Mouse (Mus musculus) spleen, adult 2 months (tissue): ENCODE results near the gene Auts2. TPM values are rescaled to one million over a fixed set of nuclear protein-coding genes. Genes with fewer than 3 reads are reported as not detected.

Experiments
- DNase-seq, 2 experiments: peaks; one replicate each; pipeline versions ENCODE4 v3.0.0 to v3.0.0-alpha.2; 2012 to 2021; ENCODE audit warnings: low spot score in 2 of 2, low read depth in 1 of 2
- H3K27ac ChIP-seq: fragments of 200-500 bp; 2 replicates; pipeline ENCODE4 v1.5.1; 2012; ENCODE audit warnings: low read length, inconsistent platforms; ENCODE audit not compliant: insufficient read depth
- H3K27me3 ChIP-seq: fragments of 200-500 bp; 2 replicates; pipeline ENCODE4 v1.6.1; 2012; ENCODE audit warnings: mild to moderate bottlenecking, moderate library complexity, low read length, inconsistent platforms; ENCODE audit not compliant: control insufficient read depth, insufficient read depth
- H3K36me3 ChIP-seq: fragments of 200-500 bp; 2 replicates; pipeline ENCODE4 v1.6.1; 2012; ENCODE audit warnings: mild to moderate bottlenecking, low read length, inconsistent platforms; ENCODE audit not compliant: control insufficient read depth, insufficient read depth
- H3K4me1 ChIP-seq: fragments of 200-500 bp; 2 replicates; pipeline ENCODE4 v1.6.1; 2011; ENCODE audit warnings: inconsistent platforms; ENCODE audit not compliant: control insufficient read depth, insufficient read depth, insufficient read length
- H3K4me3 ChIP-seq: fragments of 200-500 bp; 2 replicates; pipeline ENCODE4 v1.5.1; 2011; ENCODE audit warnings: mild to moderate bottlenecking, inconsistent platforms; ENCODE audit not compliant: insufficient read depth, insufficient read length; ENCODE audit errors: extremely low read depth
- CTCF ChIP-seq: fragments of 200-500 bp; IDR thresholded peaks from 2 replicates; pipeline ENCODE4 v1.5.1; 2011; ENCODE audit warnings: mild to moderate bottlenecking, inconsistent platforms; ENCODE audit not compliant: insufficient read depth, insufficient read length, insufficient replicate concordance; ENCODE audit errors: extremely low read depth
- POLR2A ChIP-seq: fragments of 200-500 bp; IDR thresholded peaks from 2 replicates; pipeline ENCODE4 v1.6.1; 2011; ENCODE audit warnings: low read depth, low read length, inconsistent platforms
- WGBS: fragments of 180-500 bp; shearing (Covaris S2); methylation state at CpG from one replicate; pipeline ENCODE4 v1.1.7; 2018; 5-methylcytosine and 5-hydroxymethylcytosine counted together
- polyA plus RNA-seq: library from polyadenylated mRNA; depleted of rRNA; stranded (reverse); fragments of >200 nt; gene quantifications from 2 replicates; pipeline ENCODE4 v1.2.3, GENCODE M21; 2012

Gene Auts2
- polyA plus RNA-seq, 1 experiment: 1.3 TPM

GRCm38 (mm10) chr5:131642752-131643151 lies 900.4 kb downstream of the Auts2 start:
- Histone ChIP-seq H3K4me1 (no peaks in the 10 kb centered on the region), H3K27ac (no peak overlapping the region), H3K4me3 (no peak overlapping the region), H3K27me3 (no peaks in the 10 kb centered on the region), H3K36me3 (no peaks in the 10 kb centered on the region)
- TF ChIP-seq POLR2A (no peak), CTCF (no peak)
- 91% methylated on average over 2 of the region's 2 CpGs for WGBS
- no peak for DNase-seq

GRCm38 (mm10) chr5:131636431-131636830 lies 906.7 kb downstream of the Auts2 start:
- Histone ChIP-seq H3K27me3 (no peaks in the 10 kb centered on the region), H3K4me3 (no peak overlapping the region), H3K36me3 (no peaks in the 10 kb centered on the region), H3K4me1 (no peaks in the 10 kb centered on the region), H3K27ac (no peak overlapping the region)
- TF ChIP-seq POLR2A (no peak), CTCF (no peak)
- DNase-seq: no peak
- 65% methylated on average over 5 of the region's 5 CpGs for WGBS

- H3K4me1 ChIP-seq: no peaks in the 10 kb centered on the region
- no peaks in the 10 kb centered on the region for H3K36me3 ChIP-seq
- DNase-seq: no peak
- H3K27ac ChIP-seq: no peak overlapping the region
- TF ChIP-seq POLR2A: no peak
- TF ChIP-seq CTCF: no peak
- no peak overlapping the region for H3K4me3 ChIP-seq
- H3K27me3 ChIP-seq: no peaks in the 10 kb centered on the region
- 92% methylated on average over 7 of the region's 7 CpGs for WGBS
Observed at GRCm38 (mm10) chr5:131634731-131635130, 908.4 kb downstream of the Auts2 start.

GRCm38 (mm10) chr5:131631998-131632379 lies 911.2 kb downstream of the Auts2 start:
- no peaks in the 10 kb centered on the region for H3K27me3 ChIP-seq
- 81% methylated on average over 4 of the region's 4 CpGs for WGBS
- no peaks in the 10 kb centered on the region for H3K36me3 ChIP-seq
- H3K27ac ChIP-seq: no peak overlapping the region
- TF ChIP-seq CTCF (no peak), POLR2A (no peak)
- H3K4me3 ChIP-seq: no peak overlapping the region
- no peaks in the 10 kb centered on the region for H3K4me1 ChIP-seq
- no peak for DNase-seq

GRCm38 (mm10) chr5:131631038-131631997 lies 911.8 kb downstream of the Auts2 start:
- H3K4me1 ChIP-seq: no peaks in the 10 kb centered on the region
- H3K36me3 ChIP-seq: no peaks in the 10 kb centered on the region
- H3K27me3 ChIP-seq: no peaks in the 10 kb centered on the region
- WGBS: 75% methylated on average over 12 of the region's 12 CpGs
- TF ChIP-seq POLR2A: no peak
- no peak for TF ChIP-seq CTCF
- DNase-seq: no peak
- no peak overlapping the region for H3K4me3 ChIP-seq
- no peak overlapping the region for H3K27ac ChIP-seq

- 70% methylated on average over 7 of the region's 7 CpGs for WGBS
- no peak for TF ChIP-seq CTCF
- TF ChIP-seq POLR2A: no peak
- no peak for DNase-seq
Observed at GRCm38 (mm10) chr5:131630577-131630976, 912.6 kb downstream of the Auts2 start.

More at GRCm38 (mm10) chr5:131630577-131630976, 912.6 kb downstream of the Auts2 start:
- Histone ChIP-seq H3K27ac (no peak overlapping the region), H3K27me3 (no peaks in the 10 kb centered on the region), H3K36me3 (no peaks in the 10 kb centered on the region), H3K4me1 (no peaks in the 10 kb centered on the region), H3K4me3 (no peak overlapping the region)
